Mouse (Mus musculus) heart, adult 2 months (tissue): ENCODE measurements around the gene Tor1aip2.

Experiments used
- CTCF ChIP-seq: fragments of 200-600 bp; IDR thresholded peaks from 2 replicates; pipeline ENCODE4 v1.8.1; 2022; ENCODE audit warnings: antibody characterized with exemption, mild to moderate bottlenecking, moderate library complexity
- POLR2A ChIP-seq: fragments of 200-500 bp; IDR thresholded peaks from 2 replicates; pipeline ENCODE4 v1.6.1; 2011; ENCODE audit warnings: mild to moderate bottlenecking, low read depth, low read length, control low read depth; ENCODE audit not compliant: insufficient read depth

DNA sequence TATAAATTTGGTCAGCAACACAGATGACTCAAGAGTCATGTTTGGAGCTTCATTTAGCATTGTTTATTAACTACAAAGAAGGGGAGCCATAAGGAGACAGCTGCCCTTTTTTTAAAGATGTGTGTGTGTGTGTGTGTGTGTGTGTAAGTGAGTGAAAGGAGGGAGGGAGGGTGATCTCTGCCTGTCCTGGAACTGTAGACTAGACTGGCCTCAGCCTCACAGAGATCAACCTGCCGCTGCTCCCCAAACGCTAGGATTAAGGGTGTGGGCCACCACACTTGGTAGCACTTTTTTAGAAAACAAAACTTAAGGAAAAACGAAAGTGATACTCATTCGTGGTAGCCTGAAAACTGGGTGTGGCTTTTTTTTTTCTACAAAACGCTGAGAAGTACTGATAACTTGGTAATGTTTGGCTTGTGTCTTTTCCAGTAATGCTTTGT is 2.0 kb downstream of the Tor1aip2 start:
- peak; percentile 95 for TF ChIP-seq POLR2A
- TF ChIP-seq CTCF, result no peak
